Mouse (Mus musculus) T-helper 17 cell (primary cell): ENCODE measurements around the gene Camkk1.

Experiments used
- in situ Hi-C, 2 experiments: fragments of 300-600 bp; cut with MboI, MseI; formaldehyde crosslinking; loops; 1 replicate in 1 of 2; 2 replicates in 1 of 2; pipeline ENCODE4 v1.15.1; 2025; ENCODE audit warnings: high pct_unique_total_duplicates in 2 of 2

Camkk1 gene

DNA sequence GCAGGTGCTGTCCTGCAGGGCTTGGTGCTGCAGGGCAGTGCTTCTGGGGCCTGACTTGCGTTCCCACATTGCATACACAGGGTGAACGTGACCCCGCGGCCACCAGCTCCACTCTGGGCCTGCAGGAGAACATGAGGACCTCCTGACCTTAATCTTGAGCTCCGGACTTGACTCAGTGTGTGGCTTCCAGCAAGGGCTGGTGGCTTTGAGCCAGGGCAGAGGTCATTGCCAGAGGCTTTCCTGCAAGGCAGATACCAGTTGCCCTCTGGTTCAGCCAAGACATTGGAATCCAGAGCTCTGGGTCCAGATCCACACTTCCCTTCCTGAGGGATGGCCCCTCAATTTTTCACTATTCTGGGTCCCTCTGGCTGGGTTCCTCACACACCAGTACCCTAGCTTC, 4.8 kb upstream of the Camkk1 start:
- in situ Hi-C loops: loop anchor here in 1 of 2 experiments (5.0 kb wide), 1 partner anchor 33 kb away; the partner anchor contains the start of gene Ncbp3

- in situ Hi-C loops: loop anchor here in 1 of 2 experiments (5.0 kb wide), 1 partner anchor 32 kb away; the partner anchor contains the start of gene Ncbp3
These were observed 3.9 kb upstream of the Camkk1 start for GRCm38 (mm10) chr11:73014831-73015344.

- in situ Hi-C loops: no loop called here
These were observed 3.3 kb upstream of the Camkk1 start for GRCm38 (mm10) chr11:73015391-73016102.

DNA sequence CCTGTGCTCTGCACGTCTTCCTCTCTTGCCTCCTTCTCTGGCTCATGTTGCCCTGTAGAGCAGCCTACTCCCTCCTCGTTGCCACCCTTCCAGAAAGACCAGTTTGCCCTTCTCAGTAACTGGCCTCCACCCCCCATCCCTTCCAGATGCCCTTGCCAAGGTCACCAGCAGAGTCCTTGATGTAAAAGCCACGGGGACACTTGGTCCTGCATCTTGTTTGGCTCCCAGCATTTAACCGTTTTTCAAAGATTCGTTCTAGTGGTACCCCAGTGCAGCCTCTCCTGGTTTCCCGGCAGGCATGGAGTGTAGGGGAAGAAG, 2.7 kb upstream of the Camkk1 start:
- in situ Hi-C loops: no loop called here

DNA sequence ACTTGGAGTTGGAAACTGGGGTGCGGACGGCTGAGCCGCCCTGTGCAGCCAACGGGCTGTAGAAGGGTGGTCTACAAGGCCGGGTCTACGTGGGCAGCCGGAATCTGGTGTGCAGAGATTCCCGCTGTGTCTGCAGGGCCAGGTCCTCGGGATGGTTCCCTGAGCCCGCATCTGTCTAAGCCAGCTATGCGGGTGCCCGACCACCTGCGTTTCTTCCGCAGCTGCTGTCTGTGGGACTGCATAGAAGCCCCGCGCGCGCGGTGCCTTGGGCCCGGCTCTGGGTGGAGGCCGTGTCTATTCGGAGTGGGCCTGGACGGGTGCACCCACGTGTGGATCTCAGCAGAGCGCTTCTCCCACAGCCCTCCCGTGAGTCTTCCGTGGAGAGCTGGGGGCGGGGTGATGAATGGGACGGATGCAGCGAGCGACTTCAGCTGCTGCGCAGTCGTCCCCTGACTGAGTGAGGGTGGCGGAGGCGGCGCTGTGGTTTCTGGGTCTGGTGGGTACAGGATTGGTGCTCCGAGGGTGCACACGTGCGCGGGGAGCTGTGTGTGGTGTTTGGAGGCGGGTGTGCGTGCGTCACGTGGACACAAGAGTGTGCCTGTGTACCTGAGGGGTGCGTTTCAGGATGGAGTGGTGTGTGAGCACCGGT, 463 bp downstream of the Camkk1 start:
- in situ Hi-C loops: no loop called here

DNA sequence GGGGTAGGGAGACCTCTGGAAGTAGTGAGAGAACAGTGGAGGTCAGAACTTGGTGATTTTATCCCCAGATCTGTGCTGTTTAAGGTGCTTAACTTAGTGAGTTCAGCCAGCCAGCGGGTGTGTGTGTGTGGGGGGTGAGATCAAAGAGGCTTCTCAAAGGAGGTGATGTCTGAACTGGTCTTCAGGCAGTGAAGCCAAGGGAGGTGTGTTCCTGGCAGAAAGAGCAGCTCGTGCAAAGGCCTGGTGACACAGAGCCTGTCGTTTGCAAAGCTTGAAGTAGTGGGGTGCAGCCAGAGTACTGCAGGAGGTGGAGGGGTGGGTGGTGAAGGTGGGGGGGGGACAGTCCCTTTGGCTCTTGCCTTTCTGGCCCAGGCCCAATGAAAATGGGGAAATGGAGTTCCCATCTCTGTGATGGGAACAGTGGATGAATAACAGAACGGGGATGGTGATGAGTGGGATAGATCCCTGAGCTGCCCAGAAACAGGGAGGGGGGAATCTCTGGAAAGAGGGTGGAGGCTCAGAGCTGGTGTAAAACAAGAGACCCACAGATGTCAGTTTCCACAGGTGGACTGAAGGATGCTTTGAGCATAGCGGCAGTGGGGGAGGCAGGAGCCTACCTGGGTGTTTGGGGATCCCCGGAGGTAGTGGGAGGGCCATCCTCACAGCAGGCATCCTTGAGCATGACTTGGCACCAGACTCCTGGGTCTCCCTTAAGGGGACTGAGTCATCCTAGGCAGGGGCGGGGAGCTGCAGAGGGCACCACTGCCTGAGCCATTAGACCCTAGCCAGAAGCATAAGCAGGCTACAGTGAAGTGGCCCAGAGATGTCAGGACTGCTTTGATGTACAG, 2.4 kb downstream of the Camkk1 start:
- in situ Hi-C loops: no loop called here

DNA sequence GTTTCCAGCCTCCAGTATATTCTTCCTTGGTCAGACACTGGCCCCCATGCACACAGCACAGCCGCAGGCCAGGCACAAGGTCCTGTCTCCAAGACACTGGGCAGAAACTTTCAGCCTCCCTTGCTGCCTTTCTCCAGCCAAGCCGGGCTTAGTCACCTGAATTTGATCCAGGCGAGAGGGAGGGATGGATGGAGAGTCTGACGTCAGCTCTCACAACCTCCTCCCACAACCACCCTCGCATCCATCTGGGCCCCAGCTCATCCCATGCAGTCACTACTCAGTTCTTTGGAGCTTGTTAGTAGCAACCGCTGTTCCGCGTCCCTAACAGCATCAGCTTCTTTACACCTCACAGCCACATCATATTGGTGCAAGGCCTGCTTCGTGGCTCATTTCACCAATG, 4.3 kb downstream of the Camkk1 start:
- in situ Hi-C loops: no loop called here

DNA sequence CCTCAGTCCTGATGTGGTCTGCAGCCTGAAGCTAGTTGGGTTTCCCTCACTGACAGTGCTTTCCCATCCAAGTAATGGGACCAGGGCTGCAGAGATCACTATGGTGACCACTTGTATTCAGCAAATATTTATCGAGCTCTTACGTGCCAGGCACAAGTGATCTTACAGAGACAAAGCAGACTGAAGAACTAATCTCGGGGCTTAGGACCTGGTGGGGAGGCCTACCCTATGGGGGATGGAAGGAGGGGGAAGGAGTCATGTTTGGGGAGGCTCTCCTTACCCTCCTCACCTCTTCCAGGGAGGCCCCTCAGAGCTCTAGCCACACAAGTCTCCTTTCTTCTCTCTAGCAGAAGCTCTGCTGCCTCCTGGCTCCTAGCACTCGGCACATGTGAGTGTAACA, 5.0 kb downstream of the Camkk1 start:
- in situ Hi-C loops: no loop called here

DNA sequence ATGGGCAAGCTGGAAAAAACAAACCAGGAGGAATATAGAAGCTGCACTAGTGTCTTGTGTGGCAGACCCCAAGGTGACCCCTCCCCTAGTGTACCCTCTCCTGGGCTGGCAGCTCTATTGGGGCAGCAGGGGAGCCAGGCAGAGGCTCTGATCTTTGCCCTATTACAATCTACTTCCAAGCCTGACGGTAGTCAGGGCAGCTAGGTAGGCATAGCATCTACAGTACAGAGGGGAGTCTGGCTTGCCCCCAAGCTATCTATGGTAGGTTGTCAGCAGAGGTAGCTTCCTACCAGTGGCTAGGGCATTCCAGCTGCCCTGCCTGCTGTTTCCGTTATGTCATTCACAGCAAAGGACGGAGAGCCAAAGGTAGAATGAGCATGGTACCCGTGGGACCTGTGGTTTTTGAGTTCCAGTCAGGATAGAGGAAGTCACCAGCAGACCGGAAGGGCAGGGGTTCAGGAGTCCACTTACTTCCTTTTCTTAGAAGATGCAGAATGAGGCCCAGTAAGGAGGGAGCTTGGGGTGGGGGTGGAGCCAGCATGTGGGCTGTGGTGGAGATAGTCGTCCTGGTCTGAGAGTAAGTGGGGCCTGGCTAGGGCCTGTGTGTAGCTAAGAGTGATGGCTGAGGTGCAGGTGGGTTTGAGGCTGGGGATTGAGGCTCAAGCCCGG, 5.6 kb downstream of the Camkk1 start:
- in situ Hi-C loops: no loop called here

DNA sequence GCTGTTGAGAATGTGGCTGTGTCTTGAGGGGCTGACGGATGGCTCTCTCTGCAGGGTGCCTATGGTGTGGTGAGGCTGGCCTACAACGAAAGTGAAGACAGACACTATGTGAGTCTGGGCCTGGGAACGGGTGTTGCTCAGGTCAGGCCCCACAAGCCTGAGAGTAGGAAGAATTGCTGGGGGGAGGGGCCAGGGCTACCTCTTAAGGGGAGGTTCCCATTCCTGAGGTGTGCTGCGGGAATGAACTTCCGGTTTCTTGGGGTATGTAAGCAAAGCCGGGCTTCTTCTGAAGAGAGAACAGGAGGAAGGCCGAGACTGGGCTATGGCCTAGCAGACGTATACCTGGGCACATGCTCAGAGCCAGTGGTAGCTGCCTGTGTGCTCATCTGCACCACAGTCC, 8.2 kb downstream of the Camkk1 start:
- in situ Hi-C loops: no loop called here

DNA sequence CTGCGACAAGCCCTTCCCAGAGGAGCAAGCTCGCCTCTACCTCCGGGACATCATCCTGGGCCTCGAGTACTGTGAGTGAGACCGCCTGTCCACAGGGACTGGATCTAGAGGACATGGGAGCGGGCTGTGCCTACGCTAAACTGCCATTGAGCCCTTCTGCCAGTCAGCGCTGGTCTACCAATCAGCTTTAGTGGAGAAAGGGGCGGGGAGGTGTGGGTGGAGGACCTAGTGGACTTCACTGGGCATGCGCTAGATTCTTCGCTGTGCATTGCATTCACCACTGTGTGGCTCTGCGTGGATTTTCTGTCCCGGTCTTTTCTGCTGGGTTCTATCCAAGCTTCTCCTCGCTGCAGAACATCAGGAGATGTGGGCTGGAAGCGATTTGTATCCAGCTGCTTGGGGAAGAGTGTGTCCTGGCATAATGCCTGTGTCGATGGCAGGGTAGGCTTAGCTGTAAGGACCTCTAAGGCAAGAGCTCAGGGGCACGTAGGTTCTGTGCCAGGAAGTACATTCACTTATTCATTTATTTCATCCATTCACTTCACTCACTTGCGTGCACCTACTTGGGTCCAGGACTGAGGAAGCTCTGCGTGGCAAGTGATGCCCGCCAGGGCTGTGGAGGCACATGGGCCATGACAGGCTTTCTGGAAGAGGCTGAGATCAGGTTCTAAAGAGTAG, 12.2 kb downstream of the Camkk1 start:
- in situ Hi-C loops: no loop called here

- in situ Hi-C loops: no loop called here
These were observed 12.7 kb downstream of the Camkk1 start for GRCm38 (mm10) chr11:73031536-73031935.

- in situ Hi-C loops: loop anchor here in 1 of 2 experiments (5.0 kb wide), 1 partner anchor 34 kb away; no protein-coding TSS in a partner anchor
These were observed 17.3 kb downstream of the Camkk1 start for GRCm38 (mm10) chr11:73036077-73036476.

- in situ Hi-C loops: loop anchor here in 1 of 2 experiments (5.0 kb wide), 1 partner anchor 35 kb away; no protein-coding TSS in a partner anchor
These were observed 18.1 kb downstream of the Camkk1 start for GRCm38 (mm10) chr11:73036889-73037288.

GRCm38 (mm10) chr11:73037691-73038090, 18.9 kb downstream of the Camkk1 start:
- in situ Hi-C loops: loop anchor here in 1 of 2 experiments (5.0 kb wide), 1 partner anchor 35 kb away; no protein-coding TSS in a partner anchor

DNA sequence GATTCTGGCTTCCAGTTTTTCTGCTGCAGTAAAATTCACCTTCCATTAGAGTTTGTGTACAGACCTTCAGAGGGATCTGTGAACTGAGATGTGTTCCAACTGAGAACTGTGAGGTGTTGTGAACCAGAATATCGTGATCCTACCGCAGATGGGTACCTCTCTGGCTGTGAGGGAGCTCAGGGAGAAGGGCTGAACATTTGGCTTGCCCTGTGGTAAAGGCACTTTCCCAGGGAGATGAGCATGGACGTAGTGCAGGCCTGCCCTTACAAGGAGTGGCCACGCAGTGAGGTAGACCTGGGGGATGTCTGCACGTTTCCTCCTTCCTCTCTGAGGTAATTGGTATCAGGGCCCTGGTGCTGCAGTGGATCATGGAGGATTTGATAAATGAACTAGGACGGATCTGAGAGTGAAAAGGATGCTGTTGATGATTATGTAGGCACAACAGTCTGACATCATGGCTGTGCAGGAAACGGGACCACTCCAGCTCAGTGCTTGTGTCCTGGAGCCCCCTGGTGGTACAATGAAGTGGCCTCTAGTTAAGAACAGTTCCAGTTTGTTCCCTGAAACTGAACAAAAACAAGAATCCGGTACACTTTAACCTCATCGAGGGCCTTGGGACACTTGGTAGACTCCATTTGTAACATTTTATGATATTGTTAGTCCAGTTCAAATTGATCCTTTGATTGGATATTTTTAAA, 20.4 kb downstream of the Camkk1 start:
- in situ Hi-C loops: loop anchor here in 1 of 2 experiments (5.0 kb wide), 1 partner anchor 37 kb away; no protein-coding TSS in a partner anchor

DNA sequence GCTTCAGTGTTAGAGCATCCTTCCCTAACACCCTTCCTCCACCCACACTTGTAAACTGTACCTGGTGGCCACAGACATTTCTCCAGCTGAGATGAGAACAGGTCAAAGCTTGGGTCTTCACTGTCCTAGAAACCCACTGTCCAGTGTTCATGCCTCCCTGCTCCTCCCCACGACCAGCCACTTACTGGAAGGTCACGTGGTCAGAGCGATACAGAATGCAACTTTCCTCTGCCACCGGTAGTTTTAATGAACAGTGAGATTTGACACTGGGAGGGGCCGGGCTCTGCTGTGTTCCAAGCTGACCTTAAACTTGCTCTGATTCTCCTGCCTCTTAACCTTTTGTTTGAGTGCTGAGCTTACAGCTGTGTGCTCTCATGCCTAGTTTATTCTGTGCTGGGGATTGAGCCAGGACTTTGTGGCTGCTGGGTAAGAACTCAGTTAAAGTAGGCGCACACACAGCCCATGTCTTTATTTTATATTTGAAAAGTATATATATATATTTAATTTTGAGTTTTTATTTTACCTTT, 25.5 kb downstream of the Camkk1 start:
- in situ Hi-C loops: loop anchor here in 1 of 2 experiments (10.0 kb wide), 1 partner anchor 1221 kb away; no protein-coding TSS in a partner anchor

GRCm38 (mm10) chr11:73044789-73045188, 26.0 kb downstream of the Camkk1 start:
- in situ Hi-C loops: loop anchor here (5.0 to 10.0 kb wide), 2 partner anchors 32 to 1220 kb away; no protein-coding TSS in a partner anchor

DNA sequence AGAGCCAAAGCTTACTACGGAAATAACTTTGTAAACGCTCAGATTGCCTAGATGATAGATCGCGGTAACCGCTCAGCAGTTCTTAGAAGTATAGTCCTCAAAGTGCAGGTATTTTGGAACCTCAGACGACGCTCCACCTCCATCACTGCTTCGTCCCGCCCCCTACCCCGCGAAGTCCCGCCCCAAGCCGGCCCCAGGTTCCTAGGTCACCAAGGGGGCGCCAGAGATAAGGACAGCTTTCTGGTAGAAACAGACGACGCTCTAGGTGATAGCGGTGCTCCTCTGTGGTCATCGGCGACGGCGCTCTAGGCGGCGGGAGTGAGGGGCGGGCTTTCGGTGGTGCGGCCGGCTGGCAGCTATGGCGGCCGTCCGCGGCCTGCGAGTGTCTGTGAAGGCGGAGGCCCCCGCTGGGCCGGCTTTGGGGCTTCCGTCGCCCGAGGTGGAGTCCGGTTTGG, 28.8 kb downstream of the Camkk1 start, which contains the start of gene Ncbp3:
Ncbp3 (plus strand) TSS at position 242 of the 455 bp plus-strand sequence.
- in situ Hi-C loops: loop anchor here (5.0 to 10.0 kb wide), 2 partner anchors 35 to 1217 kb away; no protein-coding TSS in a partner anchor
